Mouse (Mus musculus): ENCODE results near the gene Gramd1b.
A peak's percentile ranks its signal among the peaks of the same experiment; 100 is the strongest.

The Gramd1b gene

DNA sequence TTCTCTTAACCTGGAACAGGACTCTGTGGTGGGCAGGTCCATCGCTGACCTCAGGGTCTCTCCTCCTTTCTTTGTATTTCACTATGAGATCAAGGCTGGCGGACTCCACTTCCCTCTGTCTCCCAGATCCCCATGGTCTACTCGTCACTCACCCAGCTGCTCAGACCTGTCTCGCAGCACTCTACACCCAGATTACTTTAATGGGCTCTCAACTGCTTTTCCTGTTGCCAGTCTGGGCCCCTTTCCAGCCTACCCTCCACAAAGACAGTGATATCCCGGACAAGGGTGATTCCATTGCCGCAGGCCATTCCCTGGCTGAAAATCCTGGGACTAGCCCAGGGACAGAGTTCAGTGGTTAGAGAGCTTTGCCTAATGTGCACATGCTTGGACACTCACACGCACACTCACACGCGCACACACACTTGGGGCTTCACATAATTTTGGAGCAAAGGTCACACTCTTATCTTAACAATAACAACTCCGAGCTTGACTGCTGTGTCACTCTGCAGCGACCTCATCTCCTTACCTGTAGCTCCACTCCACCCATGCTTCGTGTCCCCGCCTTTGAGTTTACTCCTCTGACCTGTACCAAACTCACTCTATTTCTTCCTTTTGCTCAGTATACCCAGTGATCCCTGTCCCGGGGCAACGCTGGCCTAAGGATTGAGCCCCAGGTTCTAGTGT is 110.4 kb downstream of the Gramd1b start:
- no peak for DNase-seq

DNA sequence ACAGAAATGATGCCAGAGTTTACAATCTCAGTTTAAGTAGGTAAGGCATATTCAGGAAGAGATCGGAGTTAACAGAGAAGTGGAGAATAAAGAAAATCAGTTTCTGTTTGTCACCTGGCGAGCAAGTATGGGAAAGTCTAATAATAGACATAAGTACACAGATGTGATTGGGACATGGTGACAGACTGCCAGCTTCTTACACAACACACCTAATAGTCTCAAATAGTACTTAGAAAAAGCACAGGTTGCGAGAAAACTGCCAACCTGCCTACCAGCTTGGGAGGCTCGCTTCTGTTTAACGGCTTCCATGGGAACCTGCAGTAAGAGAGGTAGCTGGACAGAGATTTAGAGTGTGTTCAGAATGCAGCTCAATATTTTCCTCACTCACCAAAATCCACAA is 112.4 kb downstream of the Gramd1b start:
- no peak for DNase-seq

DNA sequence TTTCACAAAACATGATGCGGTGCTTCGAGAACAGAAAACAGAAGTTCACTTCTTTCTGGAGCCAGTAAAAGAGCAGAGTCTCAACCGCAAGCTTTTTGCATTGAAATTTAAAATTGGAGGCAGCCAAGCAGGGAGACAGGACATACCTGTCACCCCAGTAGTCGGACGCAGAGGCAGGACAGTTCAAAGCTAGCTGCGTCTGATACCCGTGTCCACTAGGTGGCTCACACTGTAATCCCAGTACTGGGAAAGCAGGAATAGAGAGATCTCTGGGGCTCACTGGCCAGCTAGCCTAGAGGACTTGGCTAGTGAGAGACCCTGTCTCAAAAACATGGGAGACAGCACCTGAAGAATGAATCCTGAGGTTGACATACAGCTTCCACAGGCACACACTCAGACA is 115.0 kb downstream of the Gramd1b start:
- no peak for DNase-seq

DNA sequence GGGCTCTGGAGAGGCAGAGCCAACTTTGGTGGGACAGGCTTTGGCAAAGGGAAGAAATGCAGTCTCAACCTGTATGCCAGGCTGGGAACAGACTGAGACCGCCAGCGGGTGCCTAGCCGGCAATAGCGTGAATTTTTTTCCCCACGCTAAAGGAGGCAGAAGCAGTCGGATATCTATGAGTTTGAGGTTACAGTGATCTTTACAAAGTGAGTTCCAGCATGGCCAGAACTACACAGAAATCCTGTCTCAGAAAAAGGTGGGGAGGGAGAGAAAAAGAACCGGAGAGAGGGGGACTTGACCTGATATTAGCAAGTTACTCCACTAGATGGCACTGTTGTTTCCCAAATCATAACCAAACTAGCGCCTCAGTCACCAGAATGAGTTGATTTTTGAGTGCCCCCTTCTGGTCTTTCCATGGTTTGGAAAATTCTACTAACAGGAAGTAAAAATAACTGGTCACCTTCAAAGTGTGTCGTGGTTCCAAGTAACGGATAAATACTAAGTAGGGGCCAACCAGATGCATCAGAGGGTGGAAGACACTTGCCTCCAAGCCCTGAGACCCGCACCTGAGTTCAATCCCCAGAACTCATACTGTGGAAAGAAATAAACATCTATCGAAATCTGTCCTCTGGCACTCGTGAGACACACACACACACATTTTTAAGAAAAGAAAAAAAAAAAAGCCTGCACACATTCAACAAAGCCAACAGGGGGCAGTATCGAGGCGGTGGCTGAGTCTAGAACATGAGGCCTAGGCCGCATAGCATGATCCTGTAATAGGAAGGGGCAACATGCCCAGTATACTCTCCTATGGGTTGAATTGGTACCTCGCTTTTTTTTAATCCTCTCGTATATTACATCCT is 116.0 kb downstream of the Gramd1b start:
- DNase-seq: no peak

DNA sequence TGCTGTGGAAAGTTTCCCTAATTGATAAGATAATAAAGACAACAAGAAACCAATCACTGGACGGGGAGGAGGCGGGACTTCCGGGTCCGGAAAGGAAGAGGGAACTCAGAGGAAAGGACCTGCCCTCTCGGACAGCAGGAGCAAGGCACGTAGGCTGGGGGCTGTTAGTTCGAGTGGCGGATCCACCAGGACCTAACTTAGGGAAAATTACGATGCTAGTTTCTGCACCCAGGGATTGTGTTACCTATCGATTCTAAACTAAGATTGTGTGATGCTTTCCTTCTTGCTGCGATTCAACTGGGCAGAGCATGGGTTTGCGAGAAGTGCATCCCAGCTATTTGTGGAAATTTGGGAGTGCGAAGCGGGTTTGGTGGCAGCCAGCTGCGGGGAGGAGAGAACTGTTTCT is 116.7 kb downstream of the Gramd1b start:
- DNase-seq: peak; percentile 51

DNA sequence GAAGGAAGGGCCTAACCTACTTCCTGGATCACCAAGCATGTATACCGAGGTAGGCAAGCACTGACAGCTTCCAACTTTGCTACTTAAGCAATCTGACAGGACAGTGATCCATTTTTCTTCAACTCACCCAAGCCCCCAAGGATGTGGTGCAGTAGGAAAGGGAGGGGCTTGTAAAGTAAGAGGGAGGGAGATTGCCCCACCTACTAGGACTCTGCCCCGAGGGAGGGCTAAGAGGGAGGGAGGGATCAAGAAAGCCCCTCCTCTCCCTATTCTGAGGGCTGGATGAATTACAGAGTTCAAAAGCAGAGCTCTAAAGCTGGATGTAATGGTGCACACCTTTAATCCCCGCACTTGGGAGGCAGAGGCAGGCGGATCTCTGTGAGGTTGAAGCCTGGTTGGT is 117.6 kb downstream of the Gramd1b start:
- no peak for DNase-seq

DNA sequence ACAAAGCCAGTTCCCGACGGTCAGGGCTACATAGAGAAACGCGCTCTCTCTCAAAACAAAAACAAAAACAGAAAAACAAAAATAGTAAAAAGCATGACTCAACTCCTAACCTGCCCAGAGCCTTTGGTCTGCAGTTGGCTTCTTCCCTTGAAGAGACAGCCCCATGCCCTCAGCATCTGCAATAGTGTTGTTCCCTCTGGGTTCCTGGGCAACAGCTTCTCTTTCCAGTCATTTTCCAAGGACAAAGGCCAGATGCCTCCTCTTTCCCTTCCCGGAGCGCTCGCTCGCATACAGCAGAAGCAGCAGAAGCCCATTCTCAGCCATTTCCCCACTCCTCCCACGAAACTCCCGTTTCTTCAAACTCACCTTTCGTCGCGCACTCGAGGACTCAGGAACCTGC is 118.3 kb downstream of the Gramd1b start:
- DNase-seq: no peak

DNA sequence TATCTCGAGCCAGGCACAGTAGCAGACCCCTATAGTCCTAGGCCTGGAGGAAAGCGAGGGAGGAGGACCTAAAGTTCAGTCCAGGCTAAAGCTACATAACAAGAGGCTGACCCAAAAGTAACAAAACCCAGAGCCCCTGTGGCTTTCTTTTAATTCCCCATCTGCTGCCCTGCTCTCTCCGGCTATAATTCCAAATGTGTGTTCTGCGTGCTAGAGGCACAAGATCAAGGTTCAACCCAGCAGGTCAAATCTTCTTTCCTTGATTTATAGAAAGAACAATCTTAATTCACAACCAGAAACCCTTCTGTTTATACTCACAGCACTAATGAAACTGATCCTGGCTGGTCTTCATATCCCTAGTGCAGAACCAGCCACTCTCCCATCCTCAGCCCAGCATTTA is 118.9 kb downstream of the Gramd1b start:
- DNase-seq: no peak

DNA sequence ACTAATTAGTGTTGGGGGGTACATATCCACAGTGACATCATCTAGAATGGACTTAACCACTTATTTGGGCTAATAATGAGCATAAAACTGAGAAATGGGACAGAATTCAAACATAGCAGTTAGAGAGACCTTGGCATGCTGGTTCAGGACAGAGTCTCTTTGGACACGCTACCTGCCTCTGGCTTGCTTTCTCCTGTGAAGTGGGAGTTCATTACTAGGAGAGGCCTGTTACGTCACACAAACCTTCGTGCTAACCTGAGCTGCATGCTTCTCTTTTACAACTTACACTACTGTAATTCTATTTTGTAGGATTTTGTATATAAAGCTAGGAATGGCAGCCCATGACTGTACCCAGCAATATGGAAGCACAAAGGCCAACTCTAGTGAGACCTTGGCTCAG is 120.3 kb downstream of the Gramd1b start:
- DNase-seq: no peak

DNA sequence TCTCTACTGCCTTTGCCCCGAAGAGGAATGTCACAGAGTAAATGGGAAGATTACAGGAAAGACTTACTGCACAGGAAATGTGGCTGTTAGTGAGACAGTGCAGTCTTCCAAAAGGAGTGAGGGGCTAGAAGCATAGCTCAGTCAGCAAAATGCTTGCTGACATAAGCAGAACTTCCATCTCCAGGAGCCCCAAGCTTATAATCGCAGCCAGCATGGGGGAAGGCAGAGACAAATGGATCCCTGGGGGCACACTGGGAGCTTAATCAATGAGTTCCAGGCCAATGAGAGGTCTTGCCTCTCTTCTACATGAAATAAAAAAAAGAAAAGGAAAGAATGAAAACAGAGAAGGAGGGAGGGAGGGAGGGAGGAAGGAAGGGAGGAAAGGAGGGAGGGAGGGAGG is 122.1 kb downstream of the Gramd1b start:
- DNase-seq: no peak

DNA sequence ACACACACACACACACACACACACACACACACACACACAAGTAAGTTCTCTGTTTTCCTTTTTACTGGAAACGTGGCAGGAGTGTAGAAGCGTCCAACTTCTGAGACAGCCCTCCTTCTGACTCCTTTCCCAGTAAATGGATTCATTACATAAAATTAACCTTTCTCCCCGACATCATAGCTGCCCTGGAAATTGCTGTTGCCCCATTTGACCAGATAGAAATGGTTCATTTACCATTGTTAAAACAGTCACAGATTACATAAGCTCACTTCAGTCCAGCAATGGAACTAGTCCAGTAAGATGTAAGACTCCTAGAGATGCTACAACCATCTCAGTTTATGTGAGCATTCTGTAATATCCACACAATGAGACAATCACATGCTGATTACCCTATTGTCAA is 122.8 kb downstream of the Gramd1b start:
- no peak for DNase-seq

DNA sequence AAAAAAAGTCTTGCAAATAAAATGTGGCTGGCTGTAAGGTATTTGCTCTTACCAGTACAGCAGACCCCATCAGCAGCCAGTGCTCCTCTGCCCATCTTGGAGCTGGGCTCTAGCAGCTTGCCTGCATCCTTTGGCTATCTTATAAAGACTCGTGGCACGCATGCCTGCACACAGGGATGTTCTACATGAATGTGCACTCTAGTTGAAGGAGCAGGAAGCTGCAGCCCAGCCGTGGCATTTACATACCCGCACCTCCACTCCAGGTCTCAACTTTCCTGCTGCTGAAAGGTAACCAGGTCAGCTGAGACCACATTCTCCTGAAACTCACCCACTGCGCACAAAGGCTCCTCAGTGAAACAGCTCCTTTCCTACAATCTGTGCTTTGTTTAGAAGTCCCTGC is 123.3 kb downstream of the Gramd1b start:
- no peak for DNase-seq

DNA sequence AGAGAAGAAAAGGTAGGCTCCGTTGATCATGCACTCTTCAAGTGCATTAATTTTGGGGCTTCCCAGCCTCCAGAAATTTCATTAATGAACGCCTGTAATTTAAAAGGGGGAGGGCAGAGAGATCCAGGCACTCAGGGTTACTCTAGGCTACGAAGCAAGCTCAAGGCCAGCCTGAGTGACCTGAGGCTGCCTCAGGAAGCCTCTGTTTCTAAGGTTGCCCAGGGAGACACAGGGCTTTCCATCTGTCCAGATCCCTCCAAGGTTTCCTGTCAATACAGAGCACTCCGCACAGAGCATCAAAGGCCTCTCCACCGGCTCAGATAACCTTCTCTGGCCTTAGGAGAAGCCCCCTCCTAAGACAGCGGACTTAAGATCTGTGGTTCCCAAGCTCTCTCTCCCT is 125.4 kb downstream of the Gramd1b start:
- DNase-seq: no peak

DNA sequence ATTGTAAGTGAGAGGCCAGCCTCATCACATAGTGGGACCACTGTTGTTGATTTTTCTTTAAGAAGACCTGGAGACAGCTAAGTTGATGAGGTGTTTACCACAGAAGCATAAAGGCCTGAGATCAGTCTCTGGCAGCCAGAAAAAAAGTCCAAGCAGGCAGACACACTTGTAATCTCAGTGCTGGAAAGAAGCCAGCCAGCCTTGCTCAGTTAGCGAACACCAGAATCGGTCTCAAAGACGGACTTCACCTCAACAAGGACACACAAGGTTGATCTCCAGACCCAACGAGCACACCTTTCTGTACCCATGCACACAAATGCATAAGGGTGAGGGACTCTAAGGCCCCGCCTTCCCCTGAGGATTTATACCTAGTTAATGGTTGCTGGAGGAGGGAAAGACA is 125.9 kb downstream of the Gramd1b start:
- no peak for DNase-seq

DNA sequence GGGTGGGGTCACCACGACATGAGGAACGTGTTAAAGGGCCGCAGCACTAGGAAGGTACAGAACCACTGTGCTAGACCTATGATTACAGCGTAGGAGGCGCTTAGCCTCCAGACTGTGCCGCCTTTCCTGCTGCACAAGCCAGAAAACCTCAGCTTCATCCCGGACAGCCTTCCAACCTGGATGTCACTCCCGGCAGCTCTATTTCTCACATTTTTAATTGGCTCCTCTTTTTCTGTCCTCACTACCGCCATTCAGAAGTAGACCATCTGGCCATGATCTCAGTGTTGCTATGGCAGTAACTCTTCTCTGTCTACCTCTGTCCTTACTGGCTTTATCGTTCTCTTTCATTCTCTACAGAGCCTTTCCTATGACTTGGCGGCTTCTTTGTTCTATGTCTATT is 126.5 kb downstream of the Gramd1b start:
- no peak for DNase-seq

DNA sequence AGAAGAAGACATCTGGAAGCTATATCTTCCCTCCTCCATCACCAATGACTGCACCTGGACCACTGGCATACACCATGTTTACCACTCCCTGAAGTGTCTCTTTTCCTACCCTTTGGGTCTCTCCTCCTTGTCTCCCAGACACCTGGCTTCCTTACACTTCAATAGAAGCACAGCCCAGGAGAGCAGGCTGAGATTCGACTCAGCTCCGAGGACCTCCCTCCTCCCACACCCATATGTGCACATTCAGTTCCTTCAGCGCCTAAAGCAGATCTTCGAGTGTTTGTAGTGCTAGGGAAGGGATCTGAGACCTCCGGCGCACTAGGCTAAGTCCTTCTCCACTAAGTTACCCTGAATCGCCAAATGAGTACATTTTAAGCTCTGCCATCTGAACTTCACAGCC is 127.4 kb downstream of the Gramd1b start:
- no peak for DNase-seq

DNA sequence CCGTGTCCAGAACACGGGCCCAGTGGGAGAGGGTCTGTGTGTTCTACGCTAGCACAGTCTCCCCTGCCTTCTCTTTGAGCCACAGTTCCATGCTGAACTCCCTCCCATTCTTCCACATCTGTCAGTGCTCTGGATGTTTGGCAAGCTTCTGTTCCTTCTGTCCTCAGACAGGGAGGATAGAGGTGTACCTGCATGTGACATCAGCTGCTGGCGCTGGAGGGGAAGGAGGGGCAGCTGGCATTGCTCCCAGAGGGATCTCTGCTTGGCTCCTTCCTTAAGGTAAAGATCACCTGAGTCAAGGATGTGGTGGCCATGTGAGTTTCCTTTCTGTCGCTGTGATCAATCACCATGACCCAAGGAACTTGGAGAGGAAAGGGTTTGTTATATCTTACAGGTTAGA is 129.4 kb downstream of the Gramd1b start:
- DNase-seq: no peak

DNA sequence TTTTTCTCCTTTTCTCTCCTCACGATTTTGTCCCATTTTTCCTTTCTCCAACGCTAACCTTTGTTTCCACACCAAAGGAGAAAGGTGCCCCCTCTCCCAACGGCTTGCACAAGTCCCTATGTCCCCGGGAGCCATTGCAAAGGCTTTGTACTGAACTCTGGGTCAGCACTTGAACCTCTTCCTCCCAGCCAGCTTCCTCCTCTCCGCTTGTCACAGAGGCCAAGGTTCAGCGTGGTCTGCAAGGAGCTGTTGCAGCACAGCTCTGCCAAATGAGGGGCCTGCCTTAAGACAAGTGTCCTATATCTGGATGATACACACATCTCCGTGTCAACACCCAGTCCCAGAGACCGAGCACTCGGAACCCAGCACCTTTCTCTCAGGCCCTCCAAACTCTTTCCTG is 130.3 kb downstream of the Gramd1b start:
- no peak for DNase-seq

DNA sequence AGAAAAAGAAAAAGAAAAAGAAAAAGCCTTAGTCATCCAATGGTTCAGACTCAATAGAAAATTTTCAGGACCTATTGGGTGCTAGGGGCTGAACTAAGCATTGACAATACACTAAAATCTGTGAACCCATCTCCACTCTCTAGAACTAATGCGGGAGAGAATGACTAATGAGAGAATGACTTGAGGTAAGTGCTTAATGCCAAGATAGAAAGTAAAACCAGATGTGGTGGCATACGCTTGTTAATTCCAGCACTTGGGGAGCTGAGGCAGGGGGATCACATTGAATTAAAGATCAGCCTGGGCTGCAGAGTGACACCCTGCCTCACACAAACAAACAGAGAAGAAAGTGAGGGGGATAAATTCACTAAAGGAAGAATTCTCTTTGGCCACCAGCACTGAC is 131.0 kb downstream of the Gramd1b start:
- no peak for DNase-seq

DNA sequence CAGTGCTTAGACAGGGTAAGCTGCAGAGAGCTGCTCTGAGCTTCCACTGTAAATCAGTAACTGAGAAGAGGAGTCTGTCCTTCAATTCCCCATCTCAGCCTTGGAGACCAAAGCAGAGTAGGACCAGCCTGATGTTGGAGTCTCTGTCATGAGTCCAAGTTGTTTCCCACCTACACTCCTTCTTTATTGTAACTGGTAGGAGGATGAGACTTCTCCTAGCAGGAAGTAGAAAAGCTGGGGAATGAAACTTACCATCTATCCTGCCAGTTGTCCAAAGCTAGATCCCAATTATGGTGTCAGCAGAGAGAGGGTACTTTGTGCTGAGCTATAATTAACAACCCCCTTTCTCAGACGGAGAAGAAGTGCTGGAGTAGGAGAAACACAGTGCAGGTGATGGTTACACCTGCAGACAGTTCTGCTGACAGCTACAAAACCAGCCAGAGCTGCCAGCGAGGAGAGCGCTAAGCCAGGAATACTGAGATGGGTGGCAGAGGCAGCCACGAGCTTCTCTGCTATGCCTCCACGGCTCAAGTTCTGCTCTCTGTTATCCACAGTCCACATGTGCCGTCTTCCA is 131.7 kb downstream of the Gramd1b start:
- DNase-seq: no peak

DNA sequence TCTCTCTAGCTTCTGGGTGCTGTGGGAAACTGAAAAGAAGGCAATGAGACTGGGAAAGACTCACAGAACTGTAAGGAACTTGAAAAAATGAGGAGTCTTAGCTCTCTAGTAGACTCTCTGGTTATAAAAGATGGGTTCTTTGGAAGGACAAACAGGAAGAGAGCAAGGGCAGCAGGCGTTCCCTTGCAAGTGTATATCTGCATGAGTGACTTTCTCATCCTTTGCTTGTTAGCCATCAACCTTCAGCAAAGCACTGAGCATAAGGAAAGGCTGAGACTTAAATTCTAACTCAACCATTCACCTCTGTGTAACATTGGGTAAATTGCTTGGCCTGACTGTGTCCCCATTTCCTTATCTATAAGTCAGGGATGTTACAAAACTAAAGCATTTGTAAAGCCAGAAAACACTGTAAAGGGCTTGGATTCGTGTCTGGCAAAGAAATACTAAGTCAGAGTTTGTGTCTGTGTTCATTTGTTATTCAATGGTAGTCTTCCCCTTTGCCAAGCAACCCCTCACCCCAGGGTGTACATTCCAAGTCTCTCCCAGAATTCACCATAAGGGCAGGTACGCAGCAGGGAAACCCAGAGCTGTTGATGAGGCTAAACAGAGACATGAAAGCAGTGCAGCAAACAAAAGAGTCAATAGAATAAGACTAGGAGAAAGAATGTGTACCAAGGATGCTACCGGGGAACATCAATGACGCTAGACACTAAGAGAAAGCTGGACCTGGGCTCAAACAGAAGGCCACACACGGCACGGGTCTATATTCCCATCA is 133.5 kb downstream of the Gramd1b start:
- DNase-seq: no peak

DNA sequence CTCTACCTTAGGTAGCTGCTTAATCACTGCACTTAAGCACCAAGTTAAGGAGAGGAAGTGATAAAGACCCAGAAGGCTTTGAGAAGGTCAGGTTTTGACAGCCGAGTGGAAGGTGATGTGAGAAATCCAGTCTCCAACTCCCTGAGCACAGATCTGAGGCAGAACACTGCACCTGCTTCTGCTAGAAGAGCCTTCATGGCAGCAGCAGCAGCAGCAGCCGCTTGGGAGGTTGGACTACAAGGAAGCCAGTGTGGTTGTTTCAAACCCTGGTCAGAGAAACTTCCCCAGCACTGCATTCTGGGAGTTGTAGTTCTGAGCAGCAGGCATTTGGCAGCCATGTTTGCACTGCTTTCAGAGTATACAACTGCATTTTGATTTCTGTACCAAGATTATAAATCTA is 134.1 kb downstream of the Gramd1b start:
- DNase-seq: peak; percentile 62

DNA sequence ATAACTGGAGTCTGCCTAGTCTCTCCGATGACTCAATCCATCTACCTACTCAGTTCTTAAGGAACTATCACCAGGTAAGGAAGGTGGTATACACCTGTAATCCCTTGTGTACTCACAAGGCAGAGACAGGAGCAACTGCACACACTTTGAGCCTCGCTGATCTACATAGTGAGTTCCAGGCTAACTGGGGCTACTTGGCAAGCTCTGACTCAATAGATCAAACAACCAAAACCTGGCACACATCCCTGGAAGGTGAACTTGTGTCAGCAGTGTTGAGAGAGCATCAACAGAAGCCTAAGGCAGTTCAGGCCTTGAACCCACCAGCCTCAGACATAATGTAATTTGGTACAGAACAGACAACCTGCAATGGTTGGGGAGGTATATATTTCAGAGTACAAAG is 135.0 kb downstream of the Gramd1b start:
- DNase-seq: no peak

All from right cerebral cortex, postnatal 14 days (tissue).